Mouse (Mus musculus) ES-Bruce4 (cell line): ENCODE data around the gene Tube1. TPM values are rescaled to one million over a fixed set of nuclear protein-coding genes. Genes with fewer than 3 reads are reported as not detected.
A peak's percentile ranks its signal among the peaks of the same experiment; 100 is the strongest.

Experiments used
- H3K27ac ChIP-seq: 2 replicates; pipeline ENCODE4 v1.5.1; 2012; ENCODE audit warnings: low read length, inconsistent platforms; ENCODE audit not compliant: insufficient read depth
- H3K27me3 ChIP-seq: 2 replicates; pipeline ENCODE4 v1.6.1; 2012; ENCODE audit warnings: mild to moderate bottlenecking, low read length, inconsistent platforms; ENCODE audit not compliant: control insufficient read depth, poor library complexity, insufficient read depth, severe bottlenecking
- H3K36me3 ChIP-seq: 2 replicates; pipeline ENCODE4 v1.6.1; 2012; ENCODE audit warnings: inconsistent platforms, mild to moderate bottlenecking, low read length, moderate library complexity; ENCODE audit not compliant: control insufficient read depth, poor library complexity, insufficient read depth, severe bottlenecking
- H3K4me1 ChIP-seq: one replicate; pipeline ENCODE4 v1.8.1; 2011; ENCODE audit warnings: low read length; ENCODE audit not compliant: control insufficient read depth, insufficient read depth
- H3K4me3 ChIP-seq: 2 replicates; pipeline ENCODE4 v1.5.1; 2011; ENCODE audit warnings: low read depth, mild to moderate bottlenecking, low read length
- H3K9ac ChIP-seq: 2 replicates; pipeline ENCODE4 v1.6.1; 2012; ENCODE audit warnings: low read depth, mild to moderate bottlenecking, inconsistent platforms; ENCODE audit not compliant: poor library complexity, severe bottlenecking
- H3K9me3 ChIP-seq: replicated peaks from 2 replicates; pipeline ENCODE4 v1.6.1; 2012; ENCODE audit warnings: mild to moderate bottlenecking, low read length, inconsistent platforms; ENCODE audit not compliant: control insufficient read depth, poor library complexity, insufficient read depth, severe bottlenecking
- CTCF ChIP-seq: IDR thresholded peaks from one replicate; pipeline ENCODE4 v1.8.1; 2011; ENCODE audit warnings: low read depth, low read length
- EP300 ChIP-seq: IDR thresholded peaks from 2 replicates; pipeline ENCODE4 v1.6.1; 2011; ENCODE audit warnings: low read depth, low read length; ENCODE audit not compliant: insufficient read depth
- POLR2A ChIP-seq: IDR thresholded peaks from one replicate; pipeline ENCODE4 v1.8.1; 2011; ENCODE audit warnings: low read length; ENCODE audit not compliant: insufficient read depth
- polyA plus RNA-seq: library from polyadenylated mRNA; stranded (reverse); fragments of >200 nt; gene quantifications from 2 replicates; pipeline ENCODE4 v1.2.4, GENCODE M21; 2011; ENCODE audit warnings: low read depth; ENCODE audit not compliant: missing spikeins, insufficient read depth, insufficient read length

Gene Tube1
- polyA plus RNA-seq, result 24.6 and 25.6 TPM in 2 replicates

GRCm38 (mm10) chr10:39133462-39134310, at the start of gene Tube1, which contains the start of gene Fam229b:
Gene Tube1, plus strand, starts transcription at chr10:39133976.
Gene Fam229b, minus strand, starts transcription at chr10:39133914.
- Histone ChIP-seq H3K27ac (no peak within 1 kb of the TSS), H3K36me3 (no peaks in the 10 kb centered on the region; the same call in none of the 2 replicates), H3K27me3 (no peaks in the 10 kb centered on the region), H3K4me3 (peak within 1 kb of the TSS; percentile 68), H3K4me1 (no peaks in the 10 kb centered on the region), H3K9me3 (no peaks in the 10 kb centered on the region), H3K9ac (peak within 1 kb of the TSS; percentile 38)
- TF ChIP-seq POLR2A (peak; percentile 77), CTCF (no peak), EP300 (0 out of 2 replicates have a peak, but pooled peaks have one; percentile 43)

GRCm38 (mm10) chr10:39096981-39097380, 36.8 kb upstream of the Tube1 start:
- Histone ChIP-seq H3K9me3 (peaks cover 10% of the 10 kb centered on the region), H3K4me3 (no peak overlapping the region), H3K9ac (no peak overlapping the region), H3K27me3 (no peaks in the 10 kb centered on the region), H3K36me3 (no peaks in the 10 kb centered on the region), H3K4me1 (no peaks in the 10 kb centered on the region), H3K27ac (no peak overlapping the region)
- TF ChIP-seq CTCF (peak; percentile 26), POLR2A (no peak)

- Histone ChIP-seq H3K36me3 (no peaks in the 10 kb centered on the region), H3K4me3 (no peak overlapping the region), H3K9me3 (peaks cover 10% of the 10 kb centered on the region), H3K9ac (no peak overlapping the region), H3K27me3 (no peaks in the 10 kb centered on the region), H3K4me1 (no peaks in the 10 kb centered on the region), H3K27ac (no peak overlapping the region)
- TF ChIP-seq CTCF (no peak), EP300 (no peak), POLR2A (no peak)
Measured at GRCm38 (mm10) chr10:39098746-39099145, 35.0 kb upstream of the Tube1 start.

GRCm38 (mm10) chr10:39104803-39105449, 28.9 kb upstream of the Tube1 start:
- H3K9ac ChIP-seq, result no peak overlapping the region
- H3K27ac ChIP-seq, result no peak overlapping the region
- no peaks in the 10 kb centered on the region for H3K27me3 ChIP-seq
- no peak for TF ChIP-seq CTCF
- TF ChIP-seq POLR2A, result no peak
- no peak for TF ChIP-seq EP300
- H3K4me3 ChIP-seq, result no peak overlapping the region
- no peaks in the 10 kb centered on the region for H3K9me3 ChIP-seq
- no peaks in the 10 kb centered on the region for H3K36me3 ChIP-seq
- no peaks in the 10 kb centered on the region for H3K4me1 ChIP-seq

- no peaks in the 10 kb centered on the region for H3K27me3 ChIP-seq
- H3K4me1 ChIP-seq, result no peaks in the 10 kb centered on the region
- no peak overlapping the region for H3K9ac ChIP-seq
- no peaks in the 10 kb centered on the region for H3K9me3 ChIP-seq
- peak overlapping the region; percentile 54 for H3K27ac ChIP-seq
- H3K4me3 ChIP-seq, result no peak overlapping the region
- TF ChIP-seq CTCF (no peak), EP300 (no peak), POLR2A (no peak)
- H3K36me3 ChIP-seq, result no peaks in the 10 kb centered on the region
Measured at GRCm38 (mm10) chr10:39106413-39106812, 27.4 kb upstream of the Tube1 start.
